Mouse (Mus musculus): ENCODE measurements around the gene Lrrc8d.

DNA sequence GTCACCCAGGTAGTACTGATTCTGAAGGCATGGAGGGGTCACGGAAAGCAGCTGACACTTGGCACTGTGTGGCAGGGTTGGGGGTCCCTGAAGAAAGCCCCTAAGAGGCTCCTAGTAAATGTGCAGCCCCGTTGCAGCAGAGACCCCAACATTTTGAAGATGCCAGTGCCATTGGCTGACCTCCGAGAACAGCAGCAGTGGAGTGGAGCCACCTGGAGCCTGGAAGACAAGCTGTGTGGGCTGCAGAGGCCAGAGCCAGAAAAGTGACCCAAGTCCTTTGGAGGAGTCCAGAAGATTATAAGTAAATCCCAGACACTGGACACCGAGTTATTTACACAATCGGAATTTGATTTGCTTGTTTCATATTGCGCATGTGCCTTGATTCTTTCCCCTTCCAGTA lies 32.4 kb upstream of the Lrrc8d start:
- TF ChIP-seq GABPA (IDR thresholded peaks at IDR 0.05; ENCODE audit: low read depth, low read length), result no peak
- no peak for TF ChIP-seq MYC (IDR thresholded peaks at IDR 0.05; ENCODE audit: low read depth, low read length)

Data from MEL (cell line).